Mouse (Mus musculus): ENCODE measurements around the gene Mob3b.

- TF ChIP-seq CTCF (IDR thresholded peaks at IDR 0.05; ENCODE audit: extremely low read depth, insufficient read depth, insufficient read length, insufficient replicate concordance) (no peak), POLR2A (IDR thresholded peaks at IDR 0.05; ENCODE audit: low read depth, low read length) (no peak)
Measured at GRCm38 (mm10) chr4:35201700-35202099, 44.4 kb upstream of the Mob3b start.

Measured in spleen, adult 2 months (tissue).